ENCODE assay signal across 20 mouse cellular contexts in the genomic region with DNA sequence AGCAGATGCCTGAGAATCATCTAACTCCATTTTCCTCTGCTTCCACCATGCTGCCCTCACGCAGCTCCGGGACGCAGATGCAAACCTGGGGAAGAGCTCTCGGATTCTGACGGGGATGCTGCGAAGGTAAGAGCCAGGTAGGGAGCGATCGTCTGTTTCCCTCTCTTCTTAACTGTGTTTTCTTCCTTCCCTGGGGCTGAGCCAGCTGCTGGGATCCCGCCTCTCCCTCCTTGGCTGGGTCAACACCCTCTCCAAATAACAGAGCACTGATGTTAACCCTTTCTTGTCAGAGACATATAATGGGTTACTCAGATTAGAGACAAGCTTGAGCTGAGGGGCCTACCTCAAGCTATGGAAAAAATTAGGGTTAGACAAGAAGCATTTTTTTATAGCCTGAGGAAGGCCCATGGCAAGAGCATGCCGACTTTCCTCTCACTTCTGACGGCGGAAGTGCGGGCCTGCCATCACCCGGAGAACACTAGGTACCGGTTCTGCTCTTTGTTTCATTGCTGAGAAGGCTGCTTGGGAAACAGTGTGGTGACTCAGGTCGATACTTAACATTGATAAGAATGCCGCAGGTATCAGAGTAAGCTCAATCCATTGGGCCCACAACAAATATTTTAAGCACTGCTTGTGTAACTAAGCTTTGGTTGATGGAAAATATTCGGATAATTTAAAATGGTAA.
DNase-seq lines count a peak whose midpoint lies in the region; ATAC-seq lines count a peak whose summit lies in the region.
"Had no signal": no experiment of that assay in that cellular context is flagged by ENCODE, and none has a peak within 500 bp of the region (broad histone marks: within the 10 kb centered on the region; RNA-seq: fewer than 3 reads in every experiment).

No protein-coding gene starts in this region.

- 49% methylated on average over 18 of the region's 18 CpGs for WGBS in lung, embryonic 15.5 days
- WGBS in liver, embryonic 12.5 days (ENCODE audit: insufficient replicate concordance) = 78% methylated on average over 18 of the region's 18 CpGs
- 53% methylated on average over 18 of the region's 18 CpGs for WGBS in stomach, embryonic 15.5 days

- ATAC-seq in lung, embryonic 15.5 days (ENCODE audit: borderline replicate concordance, extremely low read depth, low FRiP score, low TSS enrichment) = 0 out of 2 replicates have a peak, but pooled peaks have one; percentile 39
- no peak for ATAC-seq in liver, embryonic 12.5 days
- ATAC-seq in stomach, embryonic 15.5 days (ENCODE audit: insufficient read depth, low FRiP score, low read depth) = no peak

- H3K9me3 ChIP-seq in lung, embryonic 15.5 days = no peaks in the 10 kb centered on the region
- no peaks in the 10 kb centered on the region for H3K9me3 ChIP-seq in liver, embryonic 12.5 days (replicated peaks)
- H3K9me3 ChIP-seq in stomach, embryonic 15.5 days = no peaks in the 10 kb centered on the region
- H3K9me3 ChIP-seq: heart, embryonic 15.5 days; hindbrain, embryonic 15.5 days had no signal

- H3K27me3 ChIP-seq in lung, embryonic 15.5 days = no peaks in the 10 kb centered on the region
- no peaks in the 10 kb centered on the region for H3K27me3 ChIP-seq in liver, embryonic 12.5 days (replicated peaks)
- no peaks in the 10 kb centered on the region for H3K27me3 ChIP-seq in stomach, embryonic 15.5 days (replicated peaks)
- H3K27me3 ChIP-seq: heart, embryonic 15.5 days; hindbrain, embryonic 15.5 days had no signal

- peaks cover 15% of the 10 kb centered on the region for H3K4me1 ChIP-seq in lung, embryonic 15.5 days
- peaks cover 8% of the 10 kb centered on the region for H3K4me1 ChIP-seq in liver, embryonic 12.5 days
- H3K4me1 ChIP-seq in stomach, embryonic 15.5 days = peaks cover 17% of the 10 kb centered on the region; the same call in 1 of the 2 replicates

- peak; percentile 61 for DNase-seq in heart, adult 11 months
- DNase-seq in heart, postnatal 25 days (ENCODE audit: low spot score) = no peak
- DNase-seq in lung, adult 18-20 months = no peak
- DNase-seq in urinary bladder, adult 18-20 months (ENCODE audit: low spot score in 2 of 2) = no peak
- no peak for DNase-seq in cerebellum, adult 11 months
- DNase-seq: adrenal gland, postnatal 14 days; cerebellum, adult 9-10 months; gastrocnemius, postnatal 25 days; heart, postnatal 4 days; kidney, adult 18-20 months; left cerebral cortex, postnatal 4 days had no signal

- H3K27ac ChIP-seq in lung, embryonic 15.5 days = no peak overlapping the region
- H3K27ac ChIP-seq in liver, embryonic 12.5 days = no peak overlapping the region
- no peak overlapping the region for H3K27ac ChIP-seq in stomach, embryonic 15.5 days
- H3K27ac ChIP-seq: heart, embryonic 15.5 days; hindbrain, embryonic 15.5 days; kidney, postnatal 0 days; left cerebral cortex, adult 2 months; liver, embryonic 14.5 days; macrophage had no signal

- H3K9ac ChIP-seq in lung, embryonic 15.5 days = no peak overlapping the region
- no peak overlapping the region for H3K9ac ChIP-seq in liver, embryonic 12.5 days
- no peak overlapping the region for H3K9ac ChIP-seq in stomach, embryonic 15.5 days
- H3K9ac ChIP-seq: heart, embryonic 15.5 days; hindbrain, embryonic 15.5 days; liver, embryonic 14.5 days had no signal

- intact Hi-C loops in heart, postnatal 25 days (cut with DNase I) = no loop called here

- H3K36me3 ChIP-seq in lung, embryonic 15.5 days = no peaks in the 10 kb centered on the region
- H3K36me3 ChIP-seq in liver, embryonic 12.5 days = peaks cover 19% of the 10 kb centered on the region; the same call in 1 of the 2 replicates
- no peaks in the 10 kb centered on the region for H3K36me3 ChIP-seq in stomach, embryonic 15.5 days
- H3K36me3 ChIP-seq: heart, embryonic 15.5 days; hindbrain, embryonic 15.5 days had no signal

- H3K4me2 ChIP-seq in lung, embryonic 15.5 days = no peak overlapping the region
- peak overlapping the region; percentile 3; the same call in 1 of the 2 replicates for H3K4me2 ChIP-seq in liver, embryonic 12.5 days
- peak overlapping the region; percentile 33; the same call in 1 of the 2 replicates for H3K4me2 ChIP-seq in stomach, embryonic 15.5 days
- H3K4me2 ChIP-seq: heart, embryonic 15.5 days; hindbrain, embryonic 15.5 days had no signal

- H3K4me3 ChIP-seq in lung, embryonic 15.5 days = no peak overlapping the region
- H3K4me3 ChIP-seq in liver, embryonic 12.5 days = no peak overlapping the region
- H3K4me3 ChIP-seq in stomach, embryonic 15.5 days (replicated peaks) = 0 out of 2 replicates have a peak overlapping the region, but pooled peaks have one; percentile 12
- H3K4me3 ChIP-seq: heart, embryonic 15.5 days; hindbrain, embryonic 15.5 days; left cerebral cortex, adult 2 months had no signal
